In the genomic region with DNA sequence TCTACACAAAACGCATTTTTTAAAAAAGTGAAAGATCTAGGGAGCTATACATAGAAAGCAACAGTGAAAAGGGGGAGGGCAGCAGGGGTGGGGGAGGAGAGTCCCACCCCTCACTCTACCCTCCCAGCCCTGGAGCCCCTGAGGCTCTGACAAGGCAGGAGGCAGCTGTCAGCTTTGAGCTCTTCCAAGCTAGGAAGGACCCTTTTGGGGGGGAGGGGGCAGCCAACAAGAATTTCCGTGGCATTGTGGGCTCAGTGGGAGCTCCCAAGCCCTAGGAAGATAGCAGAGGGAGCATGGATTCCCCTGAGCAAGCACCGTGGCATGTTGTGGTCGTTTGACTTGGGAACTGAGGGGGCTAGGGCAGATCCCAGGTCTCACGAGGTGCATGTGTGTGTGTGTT, we compare ENCODE assay signal across 11 mouse cellular contexts. TPM values are rescaled to one million over a fixed set of nuclear protein-coding genes. Genes with fewer than 3 reads are reported as not detected.
A peak's percentile ranks its signal among the peaks of the same experiment; 100 is the strongest.
DNase-seq lines count a peak whose midpoint lies in the region; ATAC-seq and TF ChIP-seq lines count a peak whose summit lies in the region.
"Had no signal": no experiment of that assay in that cellular context is flagged by ENCODE, and none has a peak within 500 bp of the region (broad histone marks: within the 10 kb centered on the region; RNA-seq: fewer than 3 reads in every experiment).

No protein-coding gene starts in this region.

- intact Hi-C loops in heart, postnatal 14 days (cut with DNase I), result no loop called here

- no peak for TF ChIP-seq CTCF in liver, adult 2 months (IDR thresholded peaks at IDR 0.05; ENCODE audit: low read depth, low read length)

- peaks cover 9% of the 10 kb centered on the region for H3K4me1 ChIP-seq in heart, embryonic 13.5 days
- peaks cover 9% of the 10 kb centered on the region for H3K4me1 ChIP-seq in liver, adult 2 months (ENCODE audit: control insufficient read depth, insufficient read depth, low read length)
- H3K4me1 ChIP-seq in liver, embryonic 12.5 days, result peaks cover 27% of the 10 kb centered on the region
- H3K4me1 ChIP-seq in hindbrain, embryonic 15.5 days (replicated peaks), result peaks cover 23% of the 10 kb centered on the region
- H3K4me1 ChIP-seq in neural tube, embryonic 14.5 days (ENCODE audit: control insufficient read depth, insufficient read depth, low read length), result peaks cover 9% of the 10 kb centered on the region

- H3K9me3 ChIP-seq in heart, embryonic 13.5 days, result no peaks in the 10 kb centered on the region
- H3K9me3 ChIP-seq in liver, embryonic 12.5 days (replicated peaks), result no peaks in the 10 kb centered on the region
- H3K9me3 ChIP-seq in hindbrain, embryonic 15.5 days, result no peaks in the 10 kb centered on the region
- H3K9me3 ChIP-seq in neural tube, embryonic 14.5 days (ENCODE audit: control insufficient read depth, low read length), result no peaks in the 10 kb centered on the region
- H3K9me3 ChIP-seq: embryonic facial prominence, embryonic 12.5 days had no signal

- no peak overlapping the region; the same call in 1 of the 2 replicates for H3K9ac ChIP-seq in heart, embryonic 13.5 days
- no peak overlapping the region for H3K9ac ChIP-seq in liver, adult 2 months (ENCODE audit: low read depth, low read length)
- H3K9ac ChIP-seq in liver, embryonic 12.5 days, result no peak overlapping the region
- no peak overlapping the region for H3K9ac ChIP-seq in hindbrain, embryonic 15.5 days
- H3K9ac ChIP-seq in neural tube, embryonic 14.5 days (replicated peaks; ENCODE audit: low read depth, low read length), result no peak overlapping the region
- H3K9ac ChIP-seq: embryonic facial prominence, embryonic 12.5 days had no signal

- 59% methylated on average over 5 of the region's 5 CpGs for WGBS in heart, embryonic 13.5 days
- WGBS in liver, adult 2 months, result 70% methylated on average over 5 of the region's 5 CpGs
- 80% methylated on average over 5 of the region's 5 CpGs for WGBS in liver, embryonic 12.5 days (ENCODE audit: insufficient replicate concordance)
- 44% methylated on average over 5 of the region's 5 CpGs for WGBS in hindbrain, embryonic 15.5 days
- WGBS in neural tube, embryonic 14.5 days, result 47% methylated on average over 5 of the region's 5 CpGs

- ATAC-seq in heart, embryonic 13.5 days (ENCODE audit: extremely low read depth, insufficient number of reproducible peaks, low FRiP score, low TSS enrichment), result no peak
- no peak for ATAC-seq in liver, embryonic 12.5 days
- ATAC-seq in hindbrain, embryonic 15.5 days (ENCODE audit: low FRiP score, low read depth), result no peak
- no peak for ATAC-seq in neural tube, embryonic 14.5 days (ENCODE audit: low read depth)

- H3K27ac ChIP-seq in heart, embryonic 13.5 days (replicated peaks), result 0 out of 2 replicates have a peak overlapping the region, but pooled peaks have one; percentile 5
- peak overlapping the region; percentile 38; the same call in 1 of the 2 replicates for H3K27ac ChIP-seq in liver, adult 2 months (replicated peaks; ENCODE audit: insufficient read depth, low read depth, low read length)
- H3K27ac ChIP-seq in liver, embryonic 12.5 days, result no peak overlapping the region
- H3K27ac ChIP-seq in hindbrain, embryonic 15.5 days (replicated peaks), result peak overlapping the region; percentile 42
- peak overlapping the region; percentile 50 for H3K27ac ChIP-seq in neural tube, embryonic 14.5 days (ENCODE audit: low read depth, low read length)
- H3K27ac ChIP-seq: embryonic facial prominence, embryonic 12.5 days had no signal

- DNase-seq in heart, postnatal 14 days, result no peak
- no peak for DNase-seq in liver, adult 2 months (ENCODE audit: extremely low read depth, low read depth, low spot score)
- DNase-seq in thymus, postnatal 0 days (ENCODE audit: low spot score), result no peak
- DNase-seq: right cerebral cortex, postnatal 14 days; thymus, postnatal 25 days had no signal

- peaks cover 8% of the 10 kb centered on the region; the same call in 1 of the 2 replicates for H3K79me2 ChIP-seq in liver, adult 2 months (ENCODE audit: control insufficient read depth, insufficient read depth, low read length)

- no peak overlapping the region for H3K4me2 ChIP-seq in heart, embryonic 13.5 days
- no peak overlapping the region for H3K4me2 ChIP-seq in liver, embryonic 12.5 days
- H3K4me2 ChIP-seq in hindbrain, embryonic 15.5 days, result no peak overlapping the region
- no peak overlapping the region for H3K4me2 ChIP-seq in neural tube, embryonic 14.5 days (ENCODE audit: low read depth, low read length)
- H3K4me2 ChIP-seq: embryonic facial prominence, embryonic 12.5 days had no signal

- H3K27me3 ChIP-seq in heart, embryonic 13.5 days (replicated peaks), result no peaks in the 10 kb centered on the region
- no peaks in the 10 kb centered on the region for H3K27me3 ChIP-seq in liver, adult 2 months (ENCODE audit: control insufficient read depth, insufficient read depth, low read length)
- H3K27me3 ChIP-seq in liver, embryonic 12.5 days (replicated peaks), result no peaks in the 10 kb centered on the region
- no peaks in the 10 kb centered on the region for H3K27me3 ChIP-seq in hindbrain, embryonic 15.5 days
- no peaks in the 10 kb centered on the region for H3K27me3 ChIP-seq in neural tube, embryonic 14.5 days (ENCODE audit: control insufficient read depth, insufficient read depth, low read length)
- H3K27me3 ChIP-seq: CH12.LX; embryonic facial prominence, embryonic 12.5 days had no signal

- no peak for TF ChIP-seq POLR2A in liver, adult 2 months (IDR thresholded peaks at IDR 0.05; ENCODE audit: extremely low read depth, insufficient read depth, low read length)

- no peak overlapping the region for H3K4me3 ChIP-seq in heart, embryonic 13.5 days
- H3K4me3 ChIP-seq in liver, adult 2 months (ENCODE audit: insufficient read depth, low read depth, low read length), result no peak overlapping the region
- no peak overlapping the region for H3K4me3 ChIP-seq in liver, embryonic 12.5 days
- no peak overlapping the region for H3K4me3 ChIP-seq in hindbrain, embryonic 15.5 days
- no peak overlapping the region for H3K4me3 ChIP-seq in neural tube, embryonic 14.5 days (ENCODE audit: low read depth, low read length)
- H3K4me3 ChIP-seq: embryonic facial prominence, embryonic 12.5 days had no signal

- peaks cover 58% of the 10 kb centered on the region for H3K36me3 ChIP-seq in heart, embryonic 13.5 days
- H3K36me3 ChIP-seq in liver, adult 2 months (ENCODE audit: control insufficient read depth, insufficient read depth, low read length), result peaks cover 16% of the 10 kb centered on the region
- peaks cover 64% of the 10 kb centered on the region for H3K36me3 ChIP-seq in liver, embryonic 12.5 days
- H3K36me3 ChIP-seq in hindbrain, embryonic 15.5 days, result peaks cover 48% of the 10 kb centered on the region
- peaks cover 47% of the 10 kb centered on the region for H3K36me3 ChIP-seq in neural tube, embryonic 14.5 days (ENCODE audit: control insufficient read depth, insufficient read depth, low read length)

RNA-seq across cellular contexts. Expression of a gene that starts 3.8 kb away (rescaled TPM):
- 83.9 and 84.3 TPM in 2 replicates for polyA plus RNA-seq in heart, embryonic 13.5 days (2015; fragmentation: Nextera tagmentation; extraction: Ambion mirVana)
- total RNA-seq in heart, postnatal 14 days (2021), result 10 to 100 TPM; 49.2 to 57.1 TPM
- total RNA-seq in liver, adult 2 months (2014; rRNA removed), result 25.2 and 26.7 TPM in 2 replicates
- 40.5 and 62.0 TPM in 2 replicates for polyA plus RNA-seq in liver, adult 2 months (2012; rRNA removed)
- 49.7 and 50.1 TPM in 2 replicates for polyA plus RNA-seq in liver, embryonic 12.5 days (2016; fragmentation: Nextera tagmentation; extraction: Ambion mirVana)
- polyA plus RNA-seq in hindbrain, embryonic 15.5 days (2015; fragmentation: Nextera tagmentation; extraction: Ambion mirVana), result 161 and 171 TPM in 2 replicates
- 123 and 158 TPM in 2 replicates for polyA plus RNA-seq in neural tube, embryonic 14.5 days (2014; fragmentation: Nextera tagmentation; extraction: Ambion mirVana)
- polyA plus RNA-seq in thymus, postnatal 0 days (2015; fragmentation: Nextera tagmentation; extraction: Ambion mirVana), result 62.4 and 66.4 TPM in 2 replicates

RNA-seq across cellular contexts. Expression of a gene that starts 33.2 kb away (rescaled TPM):
- 65.8 and 67.8 TPM in 2 replicates for polyA plus RNA-seq in heart, embryonic 13.5 days (2015; fragmentation: Nextera tagmentation; extraction: Ambion mirVana)
- total RNA-seq in heart, postnatal 14 days (2021), result 10 to 100 TPM; 50.0 to 62.5 TPM
- 30.3 and 31.6 TPM in 2 replicates for total RNA-seq in liver, adult 2 months (2014; rRNA removed)
- polyA plus RNA-seq in liver, adult 2 months (2012; rRNA removed), result 29.0 and 47.9 TPM in 2 replicates
- polyA plus RNA-seq in liver, embryonic 12.5 days (2016; fragmentation: Nextera tagmentation; extraction: Ambion mirVana), result 72.1 and 73.5 TPM in 2 replicates
- polyA plus RNA-seq in hindbrain, embryonic 15.5 days (2015; fragmentation: Nextera tagmentation; extraction: Ambion mirVana), result 102 and 106 TPM in 2 replicates
- polyA plus RNA-seq in neural tube, embryonic 14.5 days (2014; fragmentation: Nextera tagmentation; extraction: Ambion mirVana), result 58.4 and 67.0 TPM in 2 replicates
- polyA plus RNA-seq in thymus, postnatal 0 days (2015; fragmentation: Nextera tagmentation; extraction: Ambion mirVana), result 73.0 and 82.9 TPM in 2 replicates

RNA-seq across cellular contexts. Expression of a gene that starts 35.0 kb away (rescaled TPM):
- 10.9 and 12.4 TPM in 2 replicates for polyA plus RNA-seq in heart, embryonic 13.5 days (2015; fragmentation: Nextera tagmentation; extraction: Ambion mirVana)
- total RNA-seq in heart, postnatal 14 days (2021), result 10 to 100 TPM; 22.4 to 23.4 TPM
- 1.8 and 2.7 TPM in 2 replicates for total RNA-seq in liver, adult 2 months (2014; rRNA removed)
- polyA plus RNA-seq in liver, adult 2 months (2012; rRNA removed), result 10.4 and 14.0 TPM in 2 replicates
- polyA plus RNA-seq in liver, embryonic 12.5 days (2016; fragmentation: Nextera tagmentation; extraction: Ambion mirVana), result 13.3 and 14.8 TPM in 2 replicates
- polyA plus RNA-seq in hindbrain, embryonic 15.5 days (2015; fragmentation: Nextera tagmentation; extraction: Ambion mirVana), result 38.7 and 45.8 TPM in 2 replicates
- polyA plus RNA-seq in neural tube, embryonic 14.5 days (2014; fragmentation: Nextera tagmentation; extraction: Ambion mirVana), result 46.2 and 46.8 TPM in 2 replicates
- polyA plus RNA-seq in thymus, postnatal 0 days (2015; fragmentation: Nextera tagmentation; extraction: Ambion mirVana), result 13.2 and 15.3 TPM in 2 replicates

RNA-seq across cellular contexts. Expression of a gene that starts 49.2 kb away (rescaled TPM):
- polyA plus RNA-seq in heart, embryonic 13.5 days (2015; fragmentation: Nextera tagmentation; extraction: Ambion mirVana), result 0.49 and 1.1 TPM in 2 replicates
- total RNA-seq in heart, postnatal 14 days (2021), result 1 to 10 TPM; 1.3 to 4.7 TPM
- 0.81 and 0.83 TPM in 2 replicates for total RNA-seq in liver, adult 2 months (2014; rRNA removed)
- polyA plus RNA-seq in liver, adult 2 months (2012; rRNA removed), result 1.2 and 1.6 TPM in 2 replicates
- 7.2 and 8.1 TPM in 2 replicates for polyA plus RNA-seq in liver, embryonic 12.5 days (2016; fragmentation: Nextera tagmentation; extraction: Ambion mirVana)
- polyA plus RNA-seq in hindbrain, embryonic 15.5 days (2015; fragmentation: Nextera tagmentation; extraction: Ambion mirVana), result 0.42 and 0.65 TPM in 2 replicates
- polyA plus RNA-seq in neural tube, embryonic 14.5 days (2014; fragmentation: Nextera tagmentation; extraction: Ambion mirVana), result 0.41 and 0.42 TPM in 2 replicates
- 164 and 165 TPM in 2 replicates for polyA plus RNA-seq in thymus, postnatal 0 days (2015; fragmentation: Nextera tagmentation; extraction: Ambion mirVana)
